Mouse (Mus musculus) stomach, embryonic 15.5 days (tissue): Measurements from ENCODE around the gene Fbp1. TPM values are rescaled to one million over a fixed set of nuclear protein-coding genes. Genes with fewer than 3 reads are reported as not detected.
"Not testable (repeated sequence)": the region's sequence is repeated elsewhere in the genome, so short reads cannot be mapped to it uniquely, and the experiment has no call there.

Experiments
- ATAC-seq: fragments of 200-750 bp; cut with Nextera tagmentation; 2 replicates; pipeline ENCODE4 v1.8.0; 2017; ENCODE audit warnings: low read depth, moderate number of reproducible peaks, moderate TSS enrichment; ENCODE audit not compliant: insufficient read depth, low FRiP score
- H3K27ac ChIP-seq: fragments of 300-500 bp; sonication (generic); 2 replicates; pipeline ENCODE4 v1.5.1; 2015; ENCODE audit warnings: mild to moderate bottlenecking, inconsistent platforms
- H3K27me3 ChIP-seq: fragments of 300-500 bp; sonication (generic); replicated peaks from 2 replicates; pipeline ENCODE4 v1.6.1; 2015; ENCODE audit warnings: inconsistent platforms
- H3K36me3 ChIP-seq: fragments of 300-500 bp; sonication (generic); 2 replicates; pipeline ENCODE4 v1.6.1; 2015; ENCODE audit warnings: inconsistent platforms
- H3K4me1 ChIP-seq: fragments of 300-500 bp; sonication (generic); 2 replicates; pipeline ENCODE4 v1.6.1; 2015; ENCODE audit warnings: inconsistent platforms
- H3K4me2 ChIP-seq: fragments of 300-500 bp; sonication (generic); 2 replicates; pipeline ENCODE4 v1.6.1; 2015; ENCODE audit warnings: mild to moderate bottlenecking, inconsistent platforms
- H3K4me3 ChIP-seq: fragments of 300-500 bp; sonication (generic); replicated peaks from 2 replicates; pipeline ENCODE4 v1.5.1; 2015; ENCODE audit warnings: inconsistent platforms
- H3K9ac ChIP-seq: fragments of 300-500 bp; sonication (generic); 2 replicates; pipeline ENCODE4 v1.6.1; 2015; ENCODE audit warnings: inconsistent platforms
- H3K9me3 ChIP-seq: fragments of 300-500 bp; sonication (generic); 2 replicates; pipeline ENCODE4 v1.6.1; 2016; ENCODE audit warnings: inconsistent platforms
- WGBS: fragments of 180-500 bp; shearing (Covaris S2); methylation state at CpG from one replicate; pipeline ENCODE4 v1.1.7; 2015; 5-methylcytosine and 5-hydroxymethylcytosine counted together
- polyA plus RNA-seq: library from polyadenylated mRNA; unstranded; fragments of >200 nt; fragmentation: Nextera tagmentation; extraction: Ambion mirVana; gene quantifications from 2 replicates; pipeline ENCODE4 v1.2.1, GENCODE M21; 2015

The Fbp1 gene
- 2.3 and 2.9 TPM in 2 replicates for polyA plus RNA-seq

- Histone ChIP-seq H3K27ac (no peak within 1 kb of the TSS), H3K9ac (no peak within 1 kb of the TSS), H3K27me3 (peaks cover 16% of the 10 kb centered on the region), H3K4me3 (peak within 1 kb of the TSS; percentile 35), H3K4me2 (peak within 1 kb of the TSS; percentile 55), H3K9me3 (no peaks in the 10 kb centered on the region), H3K36me3 (no peaks in the 10 kb centered on the region), H3K4me1 (peaks cover 6% of the 10 kb centered on the region)
- WGBS: 7% methylated on average over 28 of the region's 29 CpGs
- peak; percentile 57; the same call in 1 of the 2 replicates for ATAC-seq
These were observed at the start of gene Fbp1 for GRCm38 (mm10) chr13:62887712-62888441. Gene Fbp1, minus strand, starts transcription at chr13:62888282.

DNA sequence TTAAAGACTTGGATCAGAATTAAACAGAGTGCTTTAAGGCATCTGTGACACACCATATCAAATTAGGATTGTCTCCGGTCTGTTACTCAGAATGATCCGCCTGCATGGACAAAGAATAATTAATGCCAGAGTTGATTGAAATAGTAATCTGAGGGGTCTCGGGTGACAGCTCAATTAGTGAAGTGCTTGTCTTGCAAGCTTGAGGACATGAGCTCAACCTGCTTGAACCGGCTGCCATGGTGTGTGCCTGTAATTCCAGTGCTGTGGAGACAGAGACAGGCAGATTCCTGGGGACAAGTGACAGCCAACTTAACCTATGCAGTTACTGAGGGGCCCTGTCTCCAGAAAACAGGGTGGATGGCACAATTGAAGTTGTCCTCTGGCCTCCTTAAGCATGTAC is 44.4 kb upstream of the Fbp1 start:
- ATAC-seq: no peak
- no peaks in the 10 kb centered on the region for H3K9me3 ChIP-seq
- 82% methylated on average over 4 of the region's 4 CpGs for WGBS

GRCm38 (mm10) chr13:62929766-62930389 is 41.8 kb upstream of the Fbp1 start:
- Histone ChIP-seq H3K27me3 (no peaks in the 10 kb centered on the region), H3K36me3 (no peaks in the 10 kb centered on the region), H3K9me3 (no peaks in the 10 kb centered on the region), H3K27ac (peak overlapping the region; percentile 41), H3K4me1 (no peaks in the 10 kb centered on the region), H3K4me2 (no peak overlapping the region), H3K9ac (no peak overlapping the region), H3K4me3 (no peak overlapping the region)
- 55% methylated on average over 9 of the region's 9 CpGs for WGBS
- no peak for ATAC-seq

More for the DNA sequence above, 44.4 kb upstream of the Fbp1 start:
- Histone ChIP-seq H3K4me2 (no peak overlapping the region), H3K36me3 (no peaks in the 10 kb centered on the region), H3K4me3 (no peak overlapping the region), H3K4me1 (no peaks in the 10 kb centered on the region), H3K27ac (no peak overlapping the region), H3K27me3 (no peaks in the 10 kb centered on the region), H3K9ac (no peak overlapping the region)

DNA sequence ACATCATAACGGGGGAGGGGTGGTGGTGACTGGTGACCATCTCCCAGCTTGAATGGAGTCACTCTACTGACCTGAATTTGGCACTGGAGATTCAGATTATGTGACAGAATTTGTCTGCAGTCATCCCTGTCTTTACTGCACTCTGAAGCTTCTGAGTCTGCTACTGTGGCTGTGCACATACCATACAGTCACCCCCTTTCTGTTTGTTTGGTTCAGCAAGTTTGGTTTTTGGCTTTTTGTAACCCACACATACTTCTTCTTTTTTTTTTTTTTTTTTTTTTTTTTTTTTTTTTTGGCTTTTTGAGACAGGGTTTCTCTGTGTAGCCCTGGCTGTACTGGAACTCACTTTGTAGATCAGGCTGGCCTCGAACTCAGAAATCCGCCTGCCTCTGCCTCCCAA is 41.1 kb upstream of the Fbp1 start:
- WGBS: 94% methylated on average over 3 of the region's 3 CpGs
- not testable (repeated sequence) for H3K27ac ChIP-seq, H3K4me1 ChIP-seq, H3K4me3 ChIP-seq, ATAC-seq, H3K9ac ChIP-seq, H3K4me2 ChIP-seq, H3K36me3 ChIP-seq, H3K9me3 ChIP-seq, H3K27me3 ChIP-seq

- Histone ChIP-seq H3K27ac (no peak overlapping the region), H3K4me3 (no peak overlapping the region), H3K36me3 (no peaks in the 10 kb centered on the region), H3K9me3 (no peaks in the 10 kb centered on the region), H3K4me1 (no peaks in the 10 kb centered on the region), H3K27me3 (no peaks in the 10 kb centered on the region), H3K4me2 (no peak overlapping the region), H3K9ac (no peak overlapping the region)
- WGBS: 71% methylated on average over 1 of the region's 1 CpGs
- no peak for ATAC-seq
These were observed 39.4 kb upstream of the Fbp1 start for GRCm38 (mm10) chr13:62927470-62927869.

GRCm38 (mm10) chr13:62926479-62926878 is 38.4 kb upstream of the Fbp1 start:
- H3K4me1 ChIP-seq: no peaks in the 10 kb centered on the region
- H3K4me2 ChIP-seq: no peak overlapping the region
- no peak overlapping the region for H3K27ac ChIP-seq
- H3K9me3 ChIP-seq: no peaks in the 10 kb centered on the region
- ATAC-seq: 0 out of 2 replicates have a peak, but pooled peaks have one; percentile 20
- H3K4me3 ChIP-seq: no peak overlapping the region
- WGBS: 67% methylated on average over 1 of the region's 1 CpGs
- no peaks in the 10 kb centered on the region for H3K36me3 ChIP-seq
- H3K9ac ChIP-seq: no peak overlapping the region
- H3K27me3 ChIP-seq: no peaks in the 10 kb centered on the region

DNA sequence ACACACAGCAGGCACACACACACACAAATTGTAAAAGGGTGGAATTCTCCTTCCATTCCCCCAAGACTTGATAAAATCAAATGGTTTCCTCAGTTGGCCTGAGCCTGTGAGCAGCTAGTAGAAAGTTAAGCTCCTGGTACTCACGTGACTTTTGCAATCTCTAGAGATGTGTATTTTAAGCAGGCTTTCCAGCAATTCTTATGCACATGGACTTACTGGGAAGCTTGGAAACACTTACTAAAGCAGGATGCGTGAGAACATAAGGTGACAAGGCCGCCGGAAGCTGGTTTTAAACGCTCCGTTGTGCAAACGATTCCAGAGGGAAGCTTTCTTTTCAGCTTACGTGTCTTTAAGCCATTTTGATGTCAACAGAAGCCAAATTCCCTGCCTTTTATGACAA is 35.1 kb upstream of the Fbp1 start:
- ATAC-seq: no peak
- H3K4me3 ChIP-seq: no peak overlapping the region
- no peaks in the 10 kb centered on the region for H3K36me3 ChIP-seq
- no peaks in the 10 kb centered on the region for H3K4me1 ChIP-seq
- H3K9ac ChIP-seq: no peak overlapping the region
- WGBS: 63% methylated on average over 8 of the region's 8 CpGs
- no peaks in the 10 kb centered on the region for H3K9me3 ChIP-seq
- H3K4me2 ChIP-seq: no peak overlapping the region
- peak overlapping the region; percentile 58 for H3K27ac ChIP-seq
- H3K27me3 ChIP-seq: no peaks in the 10 kb centered on the region

GRCm38 (mm10) chr13:62922645-62923044 is 34.6 kb upstream of the Fbp1 start:
- H3K9ac ChIP-seq: no peak overlapping the region
- H3K4me1 ChIP-seq: no peaks in the 10 kb centered on the region
- no peak for ATAC-seq
- no peaks in the 10 kb centered on the region for H3K36me3 ChIP-seq
- H3K9me3 ChIP-seq: no peaks in the 10 kb centered on the region
- 57% methylated on average over 3 of the region's 3 CpGs for WGBS
- no peak overlapping the region for H3K4me3 ChIP-seq
- peak overlapping the region; percentile 58 for H3K27ac ChIP-seq
- H3K27me3 ChIP-seq: no peaks in the 10 kb centered on the region
- H3K4me2 ChIP-seq: no peak overlapping the region

DNA sequence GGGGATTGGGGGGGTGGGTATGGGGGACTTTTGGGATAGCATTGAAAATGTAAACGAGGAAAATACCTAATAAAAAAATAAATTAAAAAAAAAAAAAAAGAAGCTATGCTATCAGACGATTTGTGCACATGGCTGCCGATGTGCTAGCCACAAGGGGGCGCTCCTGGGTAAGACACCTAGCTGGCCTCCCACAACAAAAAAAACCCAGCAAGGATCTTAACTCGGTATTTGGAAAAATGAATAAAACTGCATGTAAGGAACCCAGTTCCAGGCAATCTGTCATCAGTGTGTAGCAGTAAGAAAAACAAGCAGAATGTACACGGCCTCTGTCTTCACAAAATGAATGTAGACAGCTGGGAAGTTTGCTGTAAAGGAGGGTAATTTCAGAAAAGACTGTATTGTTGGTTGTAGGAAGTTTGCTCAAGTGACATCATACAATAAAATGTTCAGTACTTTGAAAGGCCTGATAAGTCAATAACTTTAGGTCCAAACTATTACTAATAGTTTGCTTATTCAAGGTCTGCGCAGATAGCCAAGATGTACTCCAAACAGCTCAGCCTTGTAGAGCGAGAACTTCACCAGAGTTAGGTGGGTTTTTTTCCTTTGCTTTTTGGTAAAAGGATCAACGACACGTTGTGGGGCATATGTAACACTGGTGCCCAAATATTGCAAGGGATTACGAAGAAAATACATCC is 31.7 kb upstream of the Fbp1 start:
- Histone ChIP-seq H3K4me3 (no peak overlapping the region), H3K27ac (no peak overlapping the region; the same call in 1 of the 2 replicates), H3K9me3 (no peaks in the 10 kb centered on the region), H3K36me3 (no peaks in the 10 kb centered on the region), H3K9ac (no peak overlapping the region), H3K4me2 (no peak overlapping the region), H3K4me1 (no peaks in the 10 kb centered on the region), H3K27me3 (no peaks in the 10 kb centered on the region)
- WGBS: 33% methylated on average over 11 of the region's 11 CpGs
- ATAC-seq: no peak

- 46% methylated on average over 1 of the region's 1 CpGs for WGBS
- H3K9me3 ChIP-seq: no peaks in the 10 kb centered on the region
- no peaks in the 10 kb centered on the region for H3K4me1 ChIP-seq
- no peak overlapping the region for H3K4me3 ChIP-seq
- H3K36me3 ChIP-seq: no peaks in the 10 kb centered on the region
- H3K27me3 ChIP-seq: no peaks in the 10 kb centered on the region
- H3K4me2 ChIP-seq: no peak overlapping the region
- no peak overlapping the region for H3K27ac ChIP-seq
- H3K9ac ChIP-seq: no peak overlapping the region
- ATAC-seq: no peak
These were observed 29.5 kb upstream of the Fbp1 start for GRCm38 (mm10) chr13:62917416-62918110.

GRCm38 (mm10) chr13:62916675-62917074 is 28.6 kb upstream of the Fbp1 start:
- H3K4me1 ChIP-seq: no peaks in the 10 kb centered on the region
- H3K9ac ChIP-seq: no peak overlapping the region
- H3K27me3 ChIP-seq: no peaks in the 10 kb centered on the region
- H3K4me3 ChIP-seq: no peak overlapping the region
- H3K4me2 ChIP-seq: no peak overlapping the region
- H3K9me3 ChIP-seq: no peaks in the 10 kb centered on the region
- ATAC-seq: no peak
- H3K27ac ChIP-seq: no peak overlapping the region
- 44% methylated on average over 4 of the region's 4 CpGs for WGBS
- H3K36me3 ChIP-seq: no peaks in the 10 kb centered on the region
